Mouse (Mus musculus) forebrain, embryonic 15.5 days (tissue): ENCODE measurements at regions not wholly inside any gene's neighbourhood (a gene's known extent, or its start where the extent isn't known, plus 50 kb on each side); places are given as distances from the start of the nearest gene placed in this dataset.

Experiments used
- ATAC-seq: fragments of 200-750 bp; cut with Nextera tagmentation; replicated peaks from 2 replicates; pipeline ENCODE4 v1.8.0; 2017; ENCODE audit warnings: mild to moderate bottlenecking, moderate TSS enrichment, moderate library complexity
- H3K27ac ChIP-seq: fragments of 300-500 bp; sonication (generic); replicated peaks from 2 replicates; pipeline ENCODE4 v1.5.1; 2015; ENCODE audit warnings: mild to moderate bottlenecking, inconsistent platforms
- H3K27me3 ChIP-seq: fragments of 300-500 bp; sonication (generic); 2 replicates; pipeline ENCODE4 v1.6.1; 2015; ENCODE audit warnings: inconsistent platforms
- H3K36me3 ChIP-seq: fragments of 300-500 bp; sonication (generic); 2 replicates; pipeline ENCODE4 v1.6.1; 2015; ENCODE audit warnings: mild to moderate bottlenecking, inconsistent platforms
- H3K4me1 ChIP-seq: fragments of 300-500 bp; sonication (generic); 2 replicates; pipeline ENCODE4 v1.6.1; 2015; ENCODE audit warnings: inconsistent platforms
- H3K4me2 ChIP-seq: fragments of 300-500 bp; sonication (generic); replicated peaks from 2 replicates; pipeline ENCODE4 v1.6.1; 2015; ENCODE audit warnings: mild to moderate bottlenecking, inconsistent platforms
- H3K4me3 ChIP-seq: fragments of 300-500 bp; sonication (generic); 2 replicates; pipeline ENCODE4 v1.5.1; 2015; ENCODE audit warnings: mild to moderate bottlenecking, inconsistent platforms
- H3K9ac ChIP-seq: fragments of 300-500 bp; sonication (generic); replicated peaks from 2 replicates; pipeline ENCODE4 v1.6.1; 2015; ENCODE audit warnings: mild to moderate bottlenecking, inconsistent platforms
- H3K9me3 ChIP-seq: fragments of 300-500 bp; sonication (generic); 2 replicates; pipeline ENCODE4 v1.6.1; 2016; ENCODE audit warnings: inconsistent platforms
- WGBS: fragments of 180-500 bp; shearing (Covaris S2); methylation state at CpG from one replicate; pipeline ENCODE4 v1.1.7; 2015; ENCODE audit warnings: mixed read lengths; 5-methylcytosine and 5-hydroxymethylcytosine counted together

DNA sequence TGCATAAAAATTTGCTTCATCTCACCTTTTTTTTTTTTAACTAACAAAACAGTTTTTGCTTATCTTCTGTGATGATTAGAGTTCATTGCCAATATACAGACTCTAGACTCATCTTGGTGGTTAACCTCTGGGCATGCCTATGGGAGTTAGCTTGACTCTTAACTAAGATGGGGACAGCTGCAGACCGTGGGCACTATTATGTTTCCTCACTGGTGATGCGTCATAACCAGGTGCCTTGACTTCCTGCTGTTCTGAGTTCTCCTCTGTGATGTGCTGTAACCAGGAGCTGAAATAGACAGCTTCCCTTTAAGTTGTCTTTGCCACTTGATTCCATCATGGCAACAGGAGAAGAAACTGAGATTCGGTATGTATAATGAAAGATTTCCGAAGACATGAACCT, 105.4 kb upstream of the C1qtnf3 start:
- Histone ChIP-seq H3K4me2 (no peak overlapping the region), H3K9ac (no peak overlapping the region), H3K27ac (no peak overlapping the region), H3K27me3 (no peaks in the 10 kb centered on the region), H3K4me1 (no peaks in the 10 kb centered on the region), H3K9me3 (no peaks in the 10 kb centered on the region), H3K36me3 (no peaks in the 10 kb centered on the region), H3K4me3 (no peak overlapping the region)
- 96% methylated on average over 4 of the region's 4 CpGs for WGBS
- ATAC-seq: no peak

DNA sequence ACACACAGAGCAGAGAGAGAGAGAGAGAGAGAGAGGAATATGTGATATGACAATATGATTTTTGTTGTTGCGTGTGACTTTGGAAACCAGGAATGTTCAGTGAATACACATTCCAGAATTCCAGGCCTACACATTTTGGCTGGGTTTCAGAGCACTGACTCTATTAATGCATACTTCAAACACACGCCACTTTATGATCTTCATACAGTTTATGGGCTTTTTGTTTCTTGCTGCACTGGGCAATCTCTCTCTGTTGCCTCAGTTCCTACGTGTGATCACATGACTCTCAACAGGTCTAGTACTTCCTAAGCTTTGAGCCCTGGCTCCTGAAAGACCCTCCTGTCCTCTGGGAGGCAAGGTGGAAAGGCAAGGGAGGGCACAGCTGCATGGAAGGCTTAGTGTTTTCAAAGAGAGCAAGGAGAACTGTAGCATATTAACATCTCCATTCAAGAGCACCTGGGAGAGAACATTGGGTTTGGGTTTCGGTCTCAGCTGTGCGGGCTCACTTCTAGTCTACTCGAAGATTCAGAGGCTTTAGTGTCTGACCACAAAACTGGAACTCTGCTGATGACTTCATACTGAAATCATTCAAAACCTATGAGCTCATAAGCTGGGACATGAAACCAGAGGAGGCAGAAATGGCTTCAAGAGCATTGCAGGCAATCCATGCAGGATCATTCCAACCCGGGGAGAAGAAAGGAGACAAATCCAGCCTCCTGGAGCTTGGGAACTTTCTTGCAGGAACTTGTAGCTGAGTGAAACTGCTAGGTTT, 87.9 kb upstream of the C1qtnf3 start:
- no peak overlapping the region for H3K9ac ChIP-seq
- ATAC-seq: no peak
- H3K4me2 ChIP-seq: no peak overlapping the region
- 93% methylated on average over 7 of the region's 7 CpGs for WGBS
- no peaks in the 10 kb centered on the region for H3K9me3 ChIP-seq
- no peaks in the 10 kb centered on the region for H3K27me3 ChIP-seq
- H3K4me1 ChIP-seq: no peaks in the 10 kb centered on the region
- H3K27ac ChIP-seq: no peak overlapping the region
- no peaks in the 10 kb centered on the region for H3K36me3 ChIP-seq
- no peak overlapping the region for H3K4me3 ChIP-seq

DNA sequence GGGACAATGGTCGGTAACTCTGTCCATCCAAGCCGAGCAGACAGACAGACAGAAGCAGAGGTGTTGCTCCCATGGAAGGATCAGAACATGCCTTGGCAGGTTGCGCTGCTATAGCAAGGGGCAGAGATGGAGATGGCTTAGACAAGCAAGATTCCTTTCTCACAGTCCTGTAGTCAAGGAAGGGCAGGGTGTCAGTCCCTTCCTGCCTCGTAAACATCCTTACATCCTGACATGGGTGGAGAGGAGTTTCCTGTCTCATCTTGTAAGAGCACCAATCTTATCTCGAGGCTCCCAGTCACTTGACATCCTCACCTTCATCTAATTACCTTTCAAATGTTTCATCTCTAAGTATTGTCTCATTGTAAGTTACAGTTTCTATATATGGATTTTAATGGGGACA, 87.0 kb upstream of the C1qtnf3 start:
- Histone ChIP-seq H3K36me3 (no peaks in the 10 kb centered on the region), H3K27me3 (no peaks in the 10 kb centered on the region), H3K27ac (no peak overlapping the region), H3K4me2 (no peak overlapping the region), H3K9ac (no peak overlapping the region), H3K4me3 (no peak overlapping the region), H3K9me3 (no peaks in the 10 kb centered on the region), H3K4me1 (peaks cover 2% of the 10 kb centered on the region; the same call in 1 of the 2 replicates)
- WGBS: 85% methylated on average over 5 of the region's 5 CpGs
- ATAC-seq: no peak

DNA sequence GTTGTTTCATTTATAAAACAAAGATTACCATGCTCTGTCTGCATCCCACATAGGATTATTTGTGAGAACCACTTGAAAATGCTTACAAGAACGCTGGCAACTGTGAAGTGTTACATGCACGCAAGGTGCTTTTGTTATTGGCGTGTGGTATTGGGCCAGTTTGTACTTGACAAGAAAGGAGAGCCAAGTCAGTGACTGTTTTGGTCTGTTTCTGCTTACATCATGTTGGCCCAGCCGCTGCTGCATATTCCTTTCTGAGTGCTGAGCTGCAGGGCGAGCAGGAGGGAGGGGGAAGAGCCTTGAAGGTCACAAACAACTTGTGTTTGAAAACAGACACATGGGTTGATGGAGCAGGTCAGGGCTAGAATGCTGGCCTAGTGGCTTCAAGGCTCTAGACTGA, 85.3 kb upstream of the C1qtnf3 start:
- Histone ChIP-seq H3K27ac (no peak overlapping the region), H3K4me2 (no peak overlapping the region), H3K9me3 (no peaks in the 10 kb centered on the region), H3K9ac (no peak overlapping the region), H3K36me3 (no peaks in the 10 kb centered on the region), H3K4me3 (no peak overlapping the region), H3K27me3 (no peaks in the 10 kb centered on the region), H3K4me1 (peaks cover 2% of the 10 kb centered on the region; the same call in 1 of the 2 replicates)
- WGBS: 64% methylated on average over 5 of the region's 5 CpGs
- ATAC-seq: no peak

DNA sequence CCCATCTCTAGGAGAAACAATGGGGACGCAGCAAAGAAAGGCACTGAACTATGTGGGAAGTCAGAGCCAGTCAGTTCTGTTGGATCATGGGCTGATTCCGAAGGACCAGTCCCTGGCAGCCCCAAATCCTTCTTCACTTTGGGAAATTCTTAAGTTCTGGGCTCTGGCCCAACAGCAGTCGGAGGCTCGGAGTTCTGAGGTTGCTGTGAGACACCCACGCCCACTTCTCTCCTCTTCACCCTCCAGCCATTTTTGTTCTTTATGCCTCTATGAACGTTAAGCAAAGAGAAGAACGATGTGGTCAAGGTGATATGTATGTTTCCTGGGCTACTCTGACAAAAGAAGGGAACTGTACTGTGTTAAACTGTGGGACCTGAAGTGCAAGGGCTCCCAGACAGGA, 84.0 kb upstream of the C1qtnf3 start:
- no peaks in the 10 kb centered on the region for H3K9me3 ChIP-seq
- ATAC-seq: no peak
- no peaks in the 10 kb centered on the region for H3K36me3 ChIP-seq
- 84% methylated on average over 7 of the region's 7 CpGs for WGBS
- no peak overlapping the region for H3K27ac ChIP-seq
- H3K27me3 ChIP-seq: no peaks in the 10 kb centered on the region
- no peak overlapping the region for H3K4me3 ChIP-seq
- no peak overlapping the region for H3K4me2 ChIP-seq
- no peak overlapping the region for H3K9ac ChIP-seq
- H3K4me1 ChIP-seq: peaks cover 2% of the 10 kb centered on the region; the same call in 1 of the 2 replicates

DNA sequence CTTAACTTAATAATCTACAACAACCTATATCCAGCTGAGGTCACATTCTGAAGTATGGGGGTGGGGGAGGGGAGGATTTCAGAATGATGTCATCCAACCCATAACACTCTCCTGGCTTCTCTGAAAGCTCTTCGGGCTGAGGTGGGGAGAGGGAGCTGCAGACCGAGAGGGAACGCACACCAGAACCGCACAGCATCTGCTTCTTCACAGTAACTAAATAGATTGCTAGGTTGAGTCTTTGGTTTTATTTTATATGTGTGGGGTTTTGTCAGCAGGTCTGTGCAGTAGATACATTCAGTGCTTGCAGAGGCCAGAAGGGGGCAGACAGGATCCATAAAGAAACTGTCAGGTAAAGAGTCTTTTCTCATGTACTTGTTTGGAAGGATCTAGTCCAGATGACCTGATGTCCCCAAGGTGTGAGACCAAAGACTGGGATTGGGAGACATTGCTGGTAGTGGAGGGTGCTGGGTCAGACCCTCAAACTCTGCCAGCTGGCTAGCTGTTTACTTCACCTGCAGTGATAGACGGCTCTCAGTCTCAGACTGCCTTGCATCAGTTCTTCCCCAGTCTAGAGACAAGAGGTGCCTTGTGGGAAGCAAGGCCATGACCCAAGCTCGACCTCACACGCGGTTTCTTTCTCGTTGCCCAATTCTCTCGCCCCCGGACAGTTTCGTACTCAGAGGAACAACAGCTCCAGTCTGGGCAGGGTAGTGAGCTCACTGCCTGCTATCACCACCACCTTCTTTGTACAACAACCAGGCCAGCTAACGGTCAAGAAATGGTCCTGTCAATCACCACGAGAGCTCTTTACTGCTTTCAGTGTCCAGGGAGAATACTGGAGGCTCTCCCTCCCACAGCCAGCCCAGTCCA, 83.2 kb upstream of the C1qtnf3 start:
- H3K36me3 ChIP-seq: no peaks in the 10 kb centered on the region
- H3K4me2 ChIP-seq: no peak overlapping the region
- H3K9ac ChIP-seq: no peak overlapping the region
- WGBS: 61% methylated on average over 14 of the region's 14 CpGs
- no peaks in the 10 kb centered on the region for H3K27me3 ChIP-seq
- peaks cover 2% of the 10 kb centered on the region; the same call in 1 of the 2 replicates for H3K4me1 ChIP-seq
- no peak overlapping the region for H3K27ac ChIP-seq
- no peak overlapping the region for H3K4me3 ChIP-seq
- ATAC-seq: peak; percentile 39
- H3K9me3 ChIP-seq: no peaks in the 10 kb centered on the region

DNA sequence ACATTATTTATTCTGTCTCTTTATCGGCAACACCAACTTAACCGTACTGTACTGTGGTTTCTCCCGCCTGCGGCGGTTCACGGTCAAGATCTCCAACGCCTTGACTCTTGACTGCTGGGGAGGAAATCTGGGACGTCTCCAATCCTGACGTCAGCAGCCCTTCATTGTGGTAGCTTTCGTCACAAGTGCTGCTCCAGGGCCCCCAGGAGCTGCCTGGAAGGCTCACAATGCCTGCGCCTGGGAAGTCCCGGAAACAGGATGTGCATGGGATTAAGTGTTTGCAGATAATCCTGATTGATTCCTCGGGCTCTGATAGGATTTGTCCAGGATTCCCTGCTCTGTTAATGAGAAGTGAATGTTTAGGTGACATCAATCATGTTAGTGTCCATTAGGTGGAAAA, 82.3 kb upstream of the C1qtnf3 start:
- H3K9ac ChIP-seq: no peak overlapping the region
- H3K9me3 ChIP-seq: no peaks in the 10 kb centered on the region
- H3K27me3 ChIP-seq: no peaks in the 10 kb centered on the region
- no peak overlapping the region for H3K4me2 ChIP-seq
- WGBS: 58% methylated on average over 13 of the region's 13 CpGs
- H3K36me3 ChIP-seq: no peaks in the 10 kb centered on the region
- ATAC-seq: no peak
- peaks cover 2% of the 10 kb centered on the region; the same call in 1 of the 2 replicates for H3K4me1 ChIP-seq
- no peak overlapping the region for H3K27ac ChIP-seq
- no peak overlapping the region for H3K4me3 ChIP-seq

DNA sequence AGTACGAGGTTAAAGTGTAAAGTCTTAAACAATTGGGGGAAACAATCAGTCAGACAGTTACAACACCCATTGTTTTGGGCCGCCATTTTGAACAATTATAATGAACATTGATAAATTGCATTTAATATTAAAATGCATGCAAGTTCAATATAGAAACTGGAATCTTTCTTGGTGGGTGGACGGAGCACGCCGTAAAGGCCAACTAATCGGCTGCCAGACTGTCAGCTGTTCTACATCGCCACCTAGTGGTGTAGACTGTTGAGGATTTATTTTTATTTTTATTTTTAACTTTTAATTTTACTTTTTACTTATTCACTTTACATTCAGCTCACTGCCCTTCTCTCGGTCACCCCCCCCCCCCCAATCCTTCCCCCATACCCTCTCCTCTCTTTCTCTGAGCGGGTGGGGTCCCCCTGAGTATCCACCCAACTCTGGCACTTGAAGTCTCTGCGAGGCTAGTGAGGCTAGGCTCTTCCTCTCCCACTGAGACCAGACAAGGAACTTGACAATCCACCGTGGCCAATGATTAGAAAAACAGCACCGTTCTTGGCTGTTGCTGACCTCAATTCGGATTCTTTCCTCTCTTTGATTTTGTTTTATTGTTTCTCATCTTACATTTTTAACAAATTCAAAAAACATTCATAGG, 79.7 kb upstream of the C1qtnf3 start:
- Histone ChIP-seq H3K27me3 (no peaks in the 10 kb centered on the region), H3K4me2 (no peak overlapping the region), H3K9ac (no peak overlapping the region), H3K4me1 (peaks cover 2% of the 10 kb centered on the region; the same call in 1 of the 2 replicates), H3K9me3 (no peaks in the 10 kb centered on the region), H3K27ac (no peak overlapping the region), H3K4me3 (no peak overlapping the region), H3K36me3 (no peaks in the 10 kb centered on the region)
- peak; percentile 62; the same call in 1 of the 2 replicates for ATAC-seq
- 20% methylated on average over 13 of the region's 13 CpGs for WGBS

DNA sequence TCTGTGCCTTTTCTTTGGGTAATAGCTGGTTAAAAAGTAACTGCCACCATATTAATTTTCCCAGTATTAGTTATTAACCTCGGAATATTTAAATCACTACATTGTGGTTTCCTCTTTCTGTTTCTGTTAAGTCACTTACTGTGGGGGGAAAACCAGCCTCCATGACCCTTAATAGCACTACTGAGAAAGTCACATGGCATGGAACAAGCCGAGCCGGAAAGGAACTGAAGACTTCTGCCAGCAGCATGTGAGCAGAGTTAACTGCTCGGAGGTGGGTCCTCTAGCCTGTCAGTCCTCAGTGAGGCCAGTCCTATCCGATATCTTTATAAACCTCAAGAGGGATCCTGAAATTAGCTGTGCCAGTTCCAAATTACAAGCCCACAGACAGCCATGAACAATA, 75.8 kb upstream of the C1qtnf3 start:
- Histone ChIP-seq H3K36me3 (no peaks in the 10 kb centered on the region), H3K4me3 (no peak overlapping the region), H3K4me2 (no peak overlapping the region), H3K9ac (no peak overlapping the region), H3K27ac (no peak overlapping the region), H3K27me3 (no peaks in the 10 kb centered on the region), H3K4me1 (no peaks in the 10 kb centered on the region), H3K9me3 (no peaks in the 10 kb centered on the region)
- ATAC-seq: no peak
- 89% methylated on average over 5 of the region's 5 CpGs for WGBS

DNA sequence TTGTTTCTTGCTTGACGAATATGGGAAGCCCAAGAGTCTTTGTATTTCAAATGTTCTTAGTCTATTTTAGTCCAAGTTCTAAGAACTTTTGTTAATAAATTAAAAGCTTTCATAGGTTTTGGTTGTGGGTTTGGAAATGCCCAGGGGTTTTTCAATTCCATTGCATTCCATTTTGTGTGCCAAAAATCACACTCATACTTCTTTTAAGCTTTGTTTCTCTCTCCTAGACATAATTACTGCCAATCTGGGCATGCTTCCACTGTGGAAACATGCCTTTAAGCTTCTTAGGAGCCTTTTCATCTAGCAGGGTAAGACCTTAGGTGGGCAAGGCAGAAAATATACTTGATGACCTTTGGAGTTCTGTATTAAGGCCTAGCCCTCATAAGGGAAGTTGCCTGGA, 70.4 kb upstream of the C1qtnf3 start:
- Histone ChIP-seq H3K36me3 (no peaks in the 10 kb centered on the region), H3K9ac (no peak overlapping the region), H3K27me3 (no peaks in the 10 kb centered on the region), H3K4me3 (no peak overlapping the region), H3K27ac (no peak overlapping the region), H3K9me3 (no peaks in the 10 kb centered on the region), H3K4me2 (no peak overlapping the region), H3K4me1 (no peaks in the 10 kb centered on the region)
- ATAC-seq: no peak
- WGBS: 52% methylated on average over 1 of the region's 1 CpGs

DNA sequence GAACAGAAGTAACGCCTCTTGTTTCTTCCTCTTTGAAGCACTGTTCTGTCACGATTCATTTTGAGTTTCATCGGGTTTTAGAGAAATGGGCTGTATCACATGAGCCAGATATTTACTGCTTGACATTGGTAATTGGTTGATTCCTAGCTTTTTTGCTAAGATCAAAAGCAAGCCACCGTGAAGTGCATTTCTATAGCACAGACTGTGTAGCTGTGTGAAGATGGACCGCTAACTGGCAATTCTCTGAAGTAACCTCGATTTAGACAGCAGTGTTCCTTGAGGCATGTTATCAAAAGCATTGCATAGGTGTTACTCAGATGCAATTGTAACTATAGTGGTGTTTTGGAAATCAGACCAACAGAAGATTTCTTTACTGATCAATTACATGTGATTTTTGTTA, 64.1 kb upstream of the C1qtnf3 start:
- H3K36me3 ChIP-seq: no peaks in the 10 kb centered on the region
- 0 out of 2 replicates have a peak, but pooled peaks cover 6% of the 10 kb centered on the region for H3K4me1 ChIP-seq
- no peaks in the 10 kb centered on the region for H3K9me3 ChIP-seq
- no peak overlapping the region for H3K9ac ChIP-seq
- no peak overlapping the region for H3K4me3 ChIP-seq
- H3K27me3 ChIP-seq: no peaks in the 10 kb centered on the region
- 76% methylated on average over 6 of the region's 6 CpGs for WGBS
- no peak for ATAC-seq
- no peak overlapping the region for H3K4me2 ChIP-seq
- no peak overlapping the region for H3K27ac ChIP-seq
